Mouse (Mus musculus) liver (tissue): ENCODE data around the gene Gm45234.

Experiments used
- DNase-seq: peaks from one replicate; pipeline ENCODE4 v3.0.0-alpha.2; 2020; ENCODE audit warnings: mixed read lengths

Gene Gm45234

GRCm38 (mm10) chr6:124738511-124739023 is 17.3 kb downstream of the Gm45234 start, which contains the start of gene Ptpn6:
Ptpn6 (minus strand) TSS chr6:124738714.
- peak; percentile 70 for DNase-seq

DNA sequence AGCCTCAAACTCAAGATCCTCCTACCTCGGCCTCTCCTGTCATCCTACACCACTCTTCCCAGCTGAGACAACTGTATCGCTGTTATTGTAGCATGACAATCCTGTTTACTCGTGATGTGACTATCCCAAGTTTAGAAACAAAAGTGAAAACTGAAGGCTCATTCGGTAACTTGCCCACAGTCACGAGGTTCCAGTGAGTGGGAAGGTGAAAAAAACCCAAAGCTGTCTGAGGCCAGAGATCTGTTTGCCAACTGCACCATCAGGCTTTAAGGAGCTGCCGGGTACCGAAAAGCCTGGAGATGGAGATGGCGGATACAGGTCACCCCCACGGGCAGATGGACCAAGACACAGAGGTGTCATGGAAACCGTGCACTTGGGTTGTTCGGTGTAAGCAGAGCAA is 18.8 kb downstream of the Gm45234 start:
- DNase-seq, result no peak

DNA sequence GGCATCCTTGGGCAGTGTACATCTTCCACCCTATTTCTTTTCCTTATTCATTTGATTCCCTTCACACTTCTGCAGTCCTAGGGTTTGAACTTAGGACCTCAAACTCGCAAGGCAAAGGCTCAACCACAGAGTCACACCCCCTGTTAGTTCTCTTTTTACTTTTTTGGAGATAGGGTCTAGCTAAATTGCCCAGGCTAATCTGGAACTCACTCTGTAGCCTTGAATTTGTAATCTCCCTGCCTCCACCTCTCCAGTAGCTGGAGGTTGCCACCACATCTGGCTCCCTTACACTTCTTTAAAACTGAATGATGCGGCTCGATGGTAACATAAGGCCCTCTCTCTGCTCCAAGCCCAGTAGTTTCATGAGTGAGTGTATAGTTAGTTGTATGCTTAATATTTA is 21.4 kb downstream of the Gm45234 start:
- no peak for DNase-seq

DNA sequence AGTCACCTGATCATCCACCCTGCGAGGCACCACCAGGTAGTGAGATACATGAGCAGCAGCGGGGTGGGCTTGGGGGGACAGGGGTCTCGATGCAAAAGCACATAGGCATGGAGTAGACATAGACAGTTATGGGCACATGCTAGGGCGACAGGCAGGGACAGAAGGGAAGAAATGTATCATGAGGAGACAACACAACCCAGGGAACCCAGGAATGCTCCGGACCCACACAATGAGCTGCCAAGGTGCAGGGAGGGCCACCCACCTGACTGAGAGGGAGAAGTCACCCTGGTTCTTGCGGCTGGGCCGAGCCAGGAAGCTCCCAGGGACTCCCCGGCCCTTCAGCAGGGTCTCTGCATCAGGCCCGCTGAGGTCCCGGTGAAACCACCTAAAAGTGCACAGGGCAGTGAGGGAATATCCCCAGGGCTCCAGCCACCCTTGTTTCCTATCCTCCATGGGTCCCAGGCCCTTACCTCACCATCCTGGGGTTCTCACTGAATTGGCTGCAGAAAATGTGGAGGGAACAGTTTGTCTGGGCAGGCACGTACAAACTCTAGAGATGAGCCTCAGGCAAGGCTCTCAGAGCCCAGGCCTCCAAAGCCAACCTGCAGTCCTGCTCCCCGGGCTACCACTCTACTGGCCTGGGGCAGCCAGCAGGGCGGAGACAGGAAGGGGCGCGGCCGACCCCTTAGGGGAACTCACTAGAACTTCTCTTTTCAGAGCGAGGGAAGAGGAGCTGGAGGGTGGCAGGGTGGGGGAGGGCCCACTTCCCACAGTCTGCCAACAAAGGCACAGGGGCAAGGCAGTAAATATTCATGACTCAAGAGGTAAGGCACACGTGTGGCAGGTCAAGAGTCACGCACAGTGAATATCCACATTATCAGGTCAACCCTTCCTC is 23.1 kb downstream of the Gm45234 start:
- peak; percentile 72 for DNase-seq

GRCm38 (mm10) chr6:124731038-124731437 is 24.8 kb downstream of the Gm45234 start:
- DNase-seq, result no peak

- DNase-seq, result no peak
Observed at GRCm38 (mm10) chr6:124729850-124730705, 25.7 kb downstream of the Gm45234 start.

DNA sequence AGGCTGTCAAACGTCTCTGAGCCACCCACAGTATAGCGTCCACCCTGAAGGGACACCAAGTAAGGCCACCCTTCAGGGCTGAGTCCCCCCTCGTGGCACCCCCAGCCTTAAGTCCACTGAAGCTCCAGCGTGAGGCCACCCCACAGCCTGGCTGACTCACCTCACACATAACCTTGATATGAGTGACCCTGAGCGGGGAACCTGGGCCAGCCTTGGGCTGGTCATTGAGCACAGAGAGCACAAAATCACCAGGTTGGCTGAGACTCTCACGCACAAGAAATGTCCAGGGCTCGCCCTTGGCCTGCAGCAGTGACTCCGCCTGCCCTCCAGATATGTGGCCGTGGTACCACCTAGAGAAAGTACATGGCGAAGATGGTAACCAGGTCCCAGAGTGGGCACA is 27.2 kb downstream of the Gm45234 start:
- DNase-seq, result no peak

DNA sequence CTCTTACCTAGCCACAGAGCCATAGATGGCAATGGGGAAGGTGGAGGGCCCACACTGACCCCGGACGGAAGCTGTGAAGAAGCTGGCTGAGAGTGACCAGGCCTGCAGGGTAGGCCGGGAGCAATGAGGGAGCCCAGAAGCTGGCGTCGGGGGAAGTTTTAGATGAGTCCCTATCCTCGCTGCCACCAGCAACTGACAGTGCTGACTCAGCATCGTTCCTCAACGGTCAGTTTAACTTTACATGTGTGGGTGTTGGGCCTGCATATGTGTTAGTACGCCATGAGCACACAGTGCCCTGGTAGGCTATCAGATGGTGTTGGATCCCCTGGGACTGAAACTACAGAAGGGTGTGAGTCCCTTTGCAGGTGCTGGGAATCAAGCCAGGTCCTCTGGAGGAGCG is 31.3 kb downstream of the Gm45234 start:
- no peak for DNase-seq

DNA sequence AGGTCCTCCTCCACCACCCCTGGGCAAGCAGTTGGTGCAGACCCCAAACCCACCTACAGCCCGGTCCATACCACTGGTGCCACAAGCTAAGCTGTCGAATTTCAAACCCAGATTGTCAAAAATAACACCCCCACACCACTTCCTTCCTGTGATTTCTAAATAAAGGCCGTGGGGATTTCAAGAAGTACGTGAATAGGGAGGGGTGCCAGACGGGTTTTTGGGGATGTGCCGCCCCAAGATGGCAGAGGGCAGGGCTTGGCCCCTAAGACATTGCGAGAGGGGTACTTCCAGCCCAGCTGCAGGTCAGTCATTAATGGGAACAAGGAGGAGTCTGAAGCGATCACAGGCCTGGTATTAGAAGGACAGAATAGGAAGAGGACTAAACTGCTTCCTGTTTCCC is 32.3 kb downstream of the Gm45234 start:
- no peak for DNase-seq

- DNase-seq, result no peak
Observed at GRCm38 (mm10) chr6:124722876-124723473, 32.8 kb downstream of the Gm45234 start.

- no peak for DNase-seq
Observed at GRCm38 (mm10) chr6:124720904-124721303, 34.9 kb downstream of the Gm45234 start.

DNA sequence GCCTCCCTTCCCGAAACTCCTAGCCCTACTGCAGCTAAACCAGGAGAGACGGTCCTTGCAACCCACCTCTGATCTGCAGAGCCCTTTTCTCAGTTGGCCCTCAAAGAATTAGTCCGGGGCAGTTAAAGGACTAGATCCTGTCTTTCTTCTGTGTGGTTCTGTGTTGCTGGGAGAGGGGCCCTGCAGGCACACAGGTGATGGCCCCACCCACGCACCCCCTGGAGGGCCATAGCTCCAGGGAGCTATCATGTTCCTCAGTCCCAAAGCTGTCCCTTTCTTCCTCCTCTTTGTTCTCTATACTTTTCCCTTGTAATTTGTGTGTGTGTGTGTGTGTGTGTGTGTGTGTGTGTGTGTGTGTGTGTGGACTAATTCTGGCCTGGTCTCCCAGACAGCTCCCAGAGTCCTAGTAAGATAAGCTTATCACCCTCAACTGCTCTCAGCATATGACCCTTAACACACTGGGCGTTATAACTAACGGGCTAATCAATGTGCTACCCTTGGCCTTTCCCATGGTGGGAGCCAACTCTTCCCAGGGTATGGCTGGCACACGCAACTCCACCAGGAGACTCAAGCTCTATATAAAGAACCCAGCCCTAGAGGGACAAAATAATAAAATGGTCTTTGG is 36.4 kb downstream of the Gm45234 start:
- peak; percentile 62 for DNase-seq

GRCm38 (mm10) chr6:124718703-124719102 is 37.1 kb downstream of the Gm45234 start:
- DNase-seq, result no peak

- no peak for DNase-seq
Observed at GRCm38 (mm10) chr6:124717968-124718367, 37.9 kb downstream of the Gm45234 start.

GRCm38 (mm10) chr6:124716864-124717490 is 38.8 kb downstream of the Gm45234 start:
- peak; percentile 67 for DNase-seq

GRCm38 (mm10) chr6:124712918-124713317 is 42.9 kb downstream of the Gm45234 start:
- DNase-seq, result no peak

DNA sequence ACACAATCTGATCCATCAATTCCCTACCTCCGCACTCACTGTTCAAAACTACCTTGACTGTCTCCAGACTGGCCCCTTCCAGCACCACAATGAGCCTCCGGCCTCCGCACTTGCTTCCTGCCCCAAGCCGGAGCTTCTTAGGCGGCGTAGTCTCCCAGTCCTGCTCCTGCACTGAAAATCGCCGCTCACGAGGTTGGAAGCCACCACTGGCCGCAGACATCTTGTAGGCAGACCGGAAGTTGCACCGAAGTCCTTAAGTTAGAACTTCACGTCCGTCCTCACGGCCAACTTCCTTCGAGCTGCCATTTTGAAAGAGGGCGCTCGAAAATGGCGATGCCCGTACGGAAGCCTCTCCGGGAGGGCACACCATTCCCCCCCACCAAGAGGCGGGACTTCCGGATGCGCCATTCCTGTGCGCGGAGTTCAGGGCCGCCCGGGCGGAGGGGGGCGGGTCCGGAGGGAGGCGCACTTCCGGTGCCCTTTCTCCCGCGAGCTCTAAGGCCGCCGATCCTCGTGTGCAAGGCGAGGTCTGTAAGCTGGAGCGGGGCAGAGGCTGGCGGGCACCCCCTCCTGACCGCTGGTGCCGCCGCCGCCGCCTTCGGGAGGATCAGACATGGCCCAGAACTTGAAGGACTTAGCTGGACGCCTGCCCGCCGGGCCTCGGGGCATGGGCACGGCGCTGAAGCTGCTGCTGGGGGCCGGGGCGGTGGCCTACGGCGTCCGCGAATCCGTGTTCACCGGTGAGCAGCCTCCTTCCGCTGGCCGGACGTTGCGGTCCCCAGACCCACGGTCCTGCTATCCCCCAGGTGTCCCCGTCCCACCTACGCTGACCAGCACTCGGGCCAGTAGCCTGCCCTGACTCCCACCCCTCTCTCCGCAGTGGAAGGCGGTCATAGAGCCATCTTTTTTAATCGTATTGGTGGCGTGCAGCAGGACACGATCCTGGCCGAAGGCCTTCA is 43.7 kb downstream of the Gm45234 start, which contains the start of the genes Emg1 and Phb2:
Emg1 (minus strand) TSS at position 355 of the 959 bp plus-strand sequence.
Phb2 (plus strand) TSS at position 513 of the 959 bp plus-strand sequence.
- DNase-seq, result peak; percentile 97

- no peak for DNase-seq
Observed at GRCm38 (mm10) chr6:124708289-124708889, 47.4 kb downstream of the Gm45234 start.

DNA sequence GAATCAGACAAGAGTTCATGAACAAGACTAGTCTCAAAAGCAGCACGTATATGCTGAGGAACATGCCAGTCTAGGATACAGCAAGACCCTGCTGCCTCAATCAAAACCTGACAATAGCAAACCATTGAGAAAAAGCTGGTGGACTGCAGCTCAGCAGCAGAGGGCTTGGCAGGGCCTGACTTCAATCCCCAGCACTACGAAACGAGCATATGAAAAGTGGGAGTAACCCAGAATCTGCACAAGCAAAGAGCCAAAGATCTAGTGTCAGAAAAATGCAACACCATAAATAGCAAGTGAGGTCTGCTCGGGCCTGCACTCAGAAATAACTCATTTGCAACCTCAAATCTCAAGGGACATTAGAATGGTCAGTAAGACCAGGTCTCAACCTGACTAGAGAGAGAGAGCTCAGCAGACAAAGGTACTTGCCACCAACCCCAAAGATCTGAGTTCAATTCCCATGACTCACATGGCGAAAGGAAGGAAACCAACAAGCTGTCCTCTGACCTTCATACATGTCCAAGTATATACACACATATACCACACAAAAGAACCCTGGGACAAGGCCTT is 49.7 kb downstream of the Gm45234 start:
- no peak for DNase-seq

- no peak for DNase-seq
Observed at GRCm38 (mm10) chr6:124704417-124704816, 51.4 kb downstream of the Gm45234 start.
